Mouse (Mus musculus): ENCODE measurements around the gene Wdr4. TPM values are rescaled to one million over a fixed set of nuclear protein-coding genes. Genes with fewer than 3 reads are reported as not detected.

Gene Wdr4
- polyA plus RNA-seq (2017; shearing (Covaris generic)): 37.5 TPM

DNA sequence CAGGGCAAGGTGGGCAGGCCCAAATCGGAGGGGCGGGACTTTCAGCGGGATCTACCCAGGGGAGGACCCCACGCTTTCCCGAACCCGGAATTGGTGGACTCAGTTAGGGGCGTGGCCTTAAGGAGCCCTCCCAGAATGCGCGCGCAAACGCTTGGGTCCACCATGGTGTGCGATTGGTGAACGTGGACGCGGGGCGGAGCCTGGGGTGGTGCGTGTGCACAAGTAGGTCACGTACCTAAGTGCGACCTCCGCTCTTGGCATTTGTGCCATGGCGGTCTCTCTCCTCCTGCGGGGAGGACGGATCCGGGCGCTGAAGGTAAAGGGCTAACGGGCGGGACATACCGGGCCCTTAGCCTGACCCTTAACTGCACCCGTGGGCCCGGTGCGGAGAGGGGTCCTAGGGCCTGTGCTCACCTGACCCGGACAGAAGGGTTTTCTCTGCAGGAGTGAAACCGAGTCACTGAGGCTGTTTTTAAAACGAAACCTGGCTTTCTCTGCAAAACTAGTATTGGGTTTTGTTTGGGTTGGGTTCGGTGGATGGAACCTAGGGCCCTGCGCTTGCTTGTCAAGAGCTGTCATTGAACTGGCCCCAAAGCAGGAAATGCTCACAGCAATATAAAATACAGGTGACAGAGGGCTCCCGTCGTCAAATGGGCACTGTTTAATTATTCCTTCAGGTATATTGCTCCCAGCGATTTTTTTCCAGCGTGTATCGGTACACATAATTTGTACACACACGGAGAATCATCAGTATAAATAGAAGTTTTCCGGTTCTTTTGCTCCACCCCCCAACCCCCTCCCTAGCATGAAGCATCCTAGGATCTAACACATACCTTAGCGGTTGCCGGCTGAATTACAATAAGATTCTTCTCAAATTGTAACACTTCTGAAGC, at the start of gene Wdr4, which contains the start of gene Ndufv3:
Gene Wdr4, minus strand, starts transcription at position 35 of the 893 bp plus-strand sequence.
Gene Ndufv3, plus strand, starts transcription at position 170 of the 893 bp plus-strand sequence.

DNA sequence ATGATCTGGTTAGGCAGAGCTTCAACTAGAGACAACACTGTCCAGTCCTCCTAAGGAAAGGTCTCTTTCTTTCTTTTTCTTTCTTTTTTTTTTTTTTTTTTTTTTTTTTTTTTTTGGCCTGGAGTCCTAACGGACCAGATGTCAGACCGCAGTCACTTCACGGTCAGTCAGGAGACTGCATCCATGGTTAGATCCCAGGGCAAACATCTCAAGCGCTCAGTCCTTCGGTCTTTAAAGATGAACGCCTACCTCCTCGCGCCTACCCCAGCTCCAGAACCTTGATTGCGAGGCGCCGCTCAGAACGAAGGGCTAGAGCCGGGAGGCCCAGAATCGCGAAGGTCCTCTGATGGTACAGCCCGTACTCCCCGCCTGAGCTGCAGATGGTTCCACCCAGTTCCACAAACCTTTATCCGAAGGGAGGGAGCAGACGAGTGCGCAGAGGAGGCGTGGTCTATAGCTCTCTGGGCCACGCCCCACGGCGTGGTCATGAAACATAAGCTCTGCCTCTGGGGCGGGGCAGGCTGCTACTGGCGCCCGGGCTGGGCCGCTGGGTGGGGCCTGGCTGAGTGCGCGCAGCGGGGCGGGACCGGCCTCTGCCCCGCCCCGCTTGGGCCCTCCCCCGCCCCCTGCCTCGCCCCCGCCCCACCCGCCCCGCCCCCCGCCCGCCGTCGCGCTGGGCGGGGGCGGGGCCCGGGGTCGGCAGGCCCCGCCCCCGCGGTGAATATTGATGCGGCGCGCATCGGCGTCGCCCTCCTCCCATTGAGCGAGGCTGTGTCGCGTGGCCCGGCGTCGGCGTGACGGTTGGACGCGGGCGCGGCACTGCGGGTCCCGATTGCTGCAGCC, 44.5 kb upstream of the Wdr4 start, which contains the start of gene Pknox1:
Gene Pknox1, plus strand, starts transcription at position 720 of the 843 bp plus-strand sequence.

Other genes starting within 250 kb of the Wdr4 start
- gene Rsph1, start 242.6 kb downstream of the Wdr4 start, polyA plus RNA-seq (2017; shearing (Covaris generic)): 0.35 TPM
- gene Slc37a1, start 233.2 kb downstream of the Wdr4 start, polyA plus RNA-seq (2017; shearing (Covaris generic)): 63.3 TPM
- gene Pde9a, start 133.8 kb downstream of the Wdr4 start, polyA plus RNA-seq (2017; shearing (Covaris generic)): not detected
- 140 TPM for gene Ndufv3, start 135 bp upstream of the Wdr4 start, polyA plus RNA-seq (2017; shearing (Covaris generic))
- gene Pknox1, start 44.8 kb upstream of the Wdr4 start, polyA plus RNA-seq (2017; shearing (Covaris generic)): 81.0 TPM
- not detected for gene Cbs, start 117.3 kb upstream of the Wdr4 start, polyA plus RNA-seq (2017; shearing (Covaris generic))
- gene U2af1, start 138.9 kb upstream of the Wdr4 start, polyA plus RNA-seq (2017; shearing (Covaris generic)): 281 TPM
- not detected for gene Cryaa, start 157.8 kb upstream of the Wdr4 start, polyA plus RNA-seq (2017; shearing (Covaris generic))

All from naive thymus-derived CD4-positive, alpha-beta T cell, adult 5 months (primary cell).